Mouse (Mus musculus) thymus, postnatal 0 days (tissue): ENCODE results near the gene Gprc5b. TPM values are rescaled to one million over a fixed set of nuclear protein-coding genes. Genes with fewer than 3 reads are reported as not detected.

Experiments
- polyA plus RNA-seq: library from polyadenylated mRNA; unstranded; fragments of >200 nt; fragmentation: Nextera tagmentation; extraction: Ambion mirVana; gene quantifications from 2 replicates; pipeline ENCODE4 v1.2.1, GENCODE M21; 2015

Gene Gprc5b
- polyA plus RNA-seq, 1 experiment from 2014 or later: 0.57 TPM

Other genes starting within 250 kb of the Gprc5b start
- 1.1 and 1.6 TPM in 2 replicates for gene Iqck, start 139.5 kb downstream of the Gprc5b start, polyA plus RNA-seq
- 79.2 and 79.4 TPM in 2 replicates for gene Knop1, start 139.0 kb downstream of the Gprc5b start, polyA plus RNA-seq
- gene Gpr139, start 189.4 kb upstream of the Gprc5b start, polyA plus RNA-seq: not detected in 2 replicates